Mouse (Mus musculus): ENCODE measurements around the gene Nin.

GRCm38 (mm10) chr12:70085351-70085750 lies 28.2 kb downstream of the Nin start:
- TF ChIP-seq MAX (IDR thresholded peaks at IDR 0.05; ENCODE audit: low read depth): no peak
- no peak for TF ChIP-seq POLR2A (IDR thresholded peaks at IDR 0.05; ENCODE audit: insufficient read length, low read depth)
- TF ChIP-seq E2F4 (IDR thresholded peaks at IDR 0.05; ENCODE audit: insufficient read depth): no peak
- no peak for TF ChIP-seq REST (IDR thresholded peaks at IDR 0.05; ENCODE audit: insufficient read depth, insufficient read length)
- TF ChIP-seq POLR2AphosphoS2 (IDR thresholded peaks at IDR 0.05; ENCODE audit: insufficient read length, low read depth): no peak
